In the genomic region with DNA sequence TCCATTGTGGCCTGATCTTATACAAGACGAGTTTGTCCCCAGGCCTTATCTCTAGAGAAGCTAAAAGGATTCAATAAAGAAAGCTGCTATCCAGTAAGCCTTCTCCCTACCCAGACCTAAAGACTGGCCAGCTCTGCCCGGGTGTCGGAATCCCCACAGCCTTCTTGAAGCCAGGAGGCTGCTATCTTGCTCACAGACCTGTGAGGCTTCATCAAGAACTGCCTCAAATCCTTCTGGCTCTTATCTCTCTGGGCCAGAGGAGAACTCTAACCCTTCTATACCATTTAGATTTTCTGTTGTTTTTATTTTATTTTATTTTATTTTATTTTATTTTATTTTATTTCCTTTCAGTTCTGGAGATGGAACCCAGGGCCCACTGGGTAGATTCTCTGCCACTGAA, we compare ENCODE assay signal across 23 mouse cellular contexts. TPM values are rescaled to one million over a fixed set of nuclear protein-coding genes. Genes with fewer than 3 reads are reported as not detected.
DNase-seq lines count a peak whose midpoint lies in the region; ATAC-seq lines count a peak whose summit lies in the region.
"Had no signal": no experiment of that assay in that cellular context is flagged by ENCODE, and none has a peak within 500 bp of the region (broad histone marks: within the 10 kb centered on the region; RNA-seq: fewer than 3 reads in every experiment).

No protein-coding gene starts in this region.

- no peak overlapping the region for H3K27ac ChIP-seq in midbrain, embryonic 11.5 days (ENCODE audit: low read depth, low read length)
- no peak overlapping the region for H3K27ac ChIP-seq in midbrain, embryonic 15.5 days
- peak overlapping the region; percentile 34; the same call in 1 of the 2 replicates for H3K27ac ChIP-seq in liver, embryonic 13.5 days
- peak overlapping the region; percentile 89; the same call in 1 of the 2 replicates for H3K27ac ChIP-seq in macrophage
- H3K27ac ChIP-seq: hindbrain, postnatal 0 days; intestine, embryonic 15.5 days; limb, embryonic 13.5 days had no signal

- 0 out of 2 replicates have a peak, but pooled peaks cover 3% of the 10 kb centered on the region for H3K4me1 ChIP-seq in midbrain, embryonic 11.5 days (ENCODE audit: control insufficient read depth, insufficient read depth, low read length)
- H3K4me1 ChIP-seq in midbrain, embryonic 15.5 days, result peaks cover 8% of the 10 kb centered on the region; the same call in 1 of the 2 replicates
- peaks cover 79% of the 10 kb centered on the region for H3K4me1 ChIP-seq in liver, embryonic 13.5 days (replicated peaks)

- ATAC-seq in midbrain, embryonic 11.5 days (ENCODE audit: low FRiP score), result no peak
- ATAC-seq in midbrain, embryonic 15.5 days (replicated peaks), result no peak
- peak; percentile 81 for ATAC-seq in liver, embryonic 13.5 days (ENCODE audit: low read depth)
- ATAC-seq: forebrain, postnatal 0 days; hindbrain, postnatal 0 days; intestine, embryonic 15.5 days had no signal

- peak; percentile 6 for DNase-seq in midbrain, embryonic 11.5 days (ENCODE audit: low spot score, missing footprints)
- DNase-seq in liver, embryonic 13.5 days, result peak; percentile 56
- no peak for DNase-seq in lung, postnatal 36 days
- DNase-seq in urinary bladder, adult 2 months (ENCODE audit: low spot score), result no peak
- DNase-seq in layer of hippocampus, adult 18-20 months (ENCODE audit: low spot score in 2 of 2), result no peak
- DNase-seq: adrenal gland, postnatal 14 days; cerebellum, adult 18-20 months; cerebellum, postnatal 10 days; forebrain, postnatal 0 days; gastrocnemius, postnatal 10 days; kidney, adult 2 months; kidney, postnatal 36 days; lung, adult 2 months; lung, postnatal 10 days; midbrain, embryonic 14.5 days had no signal

- H3K4me2 ChIP-seq in midbrain, embryonic 11.5 days, result no peak overlapping the region
- H3K4me2 ChIP-seq in midbrain, embryonic 15.5 days, result no peak overlapping the region
- H3K4me2 ChIP-seq in liver, embryonic 13.5 days, result 0 out of 2 replicates have a peak overlapping the region, but pooled peaks have one; percentile 3
- H3K4me2 ChIP-seq: heart, embryonic 15.5 days; intestine, embryonic 15.5 days; limb, embryonic 13.5 days had no signal

- no peaks in the 10 kb centered on the region for H3K36me3 ChIP-seq in midbrain, embryonic 11.5 days (ENCODE audit: control insufficient read depth, insufficient read depth, low read length)
- no peaks in the 10 kb centered on the region for H3K36me3 ChIP-seq in midbrain, embryonic 15.5 days (replicated peaks)
- H3K36me3 ChIP-seq in liver, embryonic 13.5 days, result no peaks in the 10 kb centered on the region
- no peaks in the 10 kb centered on the region for H3K36me3 ChIP-seq in macrophage (ENCODE audit: inconsistent target)
- H3K36me3 ChIP-seq: heart, embryonic 15.5 days; intestine, embryonic 15.5 days; limb, embryonic 13.5 days had no signal

- no peaks in the 10 kb centered on the region for H3K79me2 ChIP-seq in macrophage (ENCODE audit: inconsistent target)

- 66% methylated on average over 3 of the region's 3 CpGs for WGBS in midbrain, embryonic 11.5 days
- WGBS in midbrain, embryonic 15.5 days, result 71% methylated on average over 3 of the region's 3 CpGs
- WGBS in liver, embryonic 13.5 days (ENCODE audit: insufficient replicate concordance), result 16% methylated on average over 3 of the region's 3 CpGs
- 97% methylated on average over 3 of the region's 3 CpGs for WGBS in macrophage (ENCODE audit: missing documents)

- H3K9ac ChIP-seq in midbrain, embryonic 11.5 days (ENCODE audit: low read length), result no peak overlapping the region
- H3K9ac ChIP-seq in midbrain, embryonic 15.5 days, result no peak overlapping the region
- no peak overlapping the region for H3K9ac ChIP-seq in liver, embryonic 13.5 days
- H3K9ac ChIP-seq: forebrain, postnatal 0 days; heart, embryonic 15.5 days; intestine, embryonic 15.5 days; limb, embryonic 13.5 days had no signal

- no peak overlapping the region for H3K4me3 ChIP-seq in midbrain, embryonic 11.5 days (ENCODE audit: low read depth, low read length)
- no peak overlapping the region for H3K4me3 ChIP-seq in midbrain, embryonic 15.5 days
- no peak overlapping the region for H3K4me3 ChIP-seq in liver, embryonic 13.5 days (replicated peaks)
- no peak overlapping the region for H3K4me3 ChIP-seq in macrophage (ENCODE audit: inconsistent target)
- H3K4me3 ChIP-seq: erythroblast, embryonic 14.5 days; heart, embryonic 15.5 days; intestine, embryonic 15.5 days; limb, embryonic 13.5 days; megakaryocyte, embryonic 14.5 days had no signal

- H3K9me3 ChIP-seq in midbrain, embryonic 11.5 days (ENCODE audit: control insufficient read depth, low read length), result no peaks in the 10 kb centered on the region
- no peaks in the 10 kb centered on the region for H3K9me3 ChIP-seq in midbrain, embryonic 15.5 days
- no peaks in the 10 kb centered on the region for H3K9me3 ChIP-seq in liver, embryonic 13.5 days (replicated peaks)
- H3K9me3 ChIP-seq: heart, embryonic 15.5 days; intestine, embryonic 15.5 days; limb, embryonic 13.5 days; megakaryocyte, embryonic 14.5 days had no signal

- H3K27me3 ChIP-seq in midbrain, embryonic 11.5 days (ENCODE audit: control insufficient read depth, insufficient read depth, low read length), result no peaks in the 10 kb centered on the region
- no peaks in the 10 kb centered on the region for H3K27me3 ChIP-seq in midbrain, embryonic 15.5 days (replicated peaks)
- H3K27me3 ChIP-seq in liver, embryonic 13.5 days, result peaks cover 12% of the 10 kb centered on the region; the same call in 1 of the 2 replicates
- H3K27me3 ChIP-seq: heart, embryonic 15.5 days; intestine, embryonic 15.5 days had no signal

RNA-seq across cellular contexts. Expression of a gene that starts 9.8 kb away (rescaled TPM):
- 33.1 and 34.8 TPM in 2 replicates for polyA plus RNA-seq in midbrain, embryonic 11.5 days (2014; fragmentation: Nextera tagmentation; extraction: Ambion mirVana)
- polyA plus RNA-seq in midbrain, embryonic 15.5 days (2015; fragmentation: Nextera tagmentation; extraction: Ambion mirVana), result 92.5 and 94.2 TPM in 2 replicates
- 15.4 and 18.1 TPM in 2 replicates for polyA plus RNA-seq in liver, embryonic 13.5 days (2015; fragmentation: Nextera tagmentation; extraction: Ambion mirVana)
- total RNA-seq in macrophage (2018; cell fraction: chromatin; rRNA removed), result 10 to 100 TPM; 29.9 to 65.9 (median 45.2) TPM
- 100 to 1,000 TPM in 21 of 26 experiments, 10 to 100 TPM in 5; 91.2 to 131 (median 118) TPM for total RNA-seq in macrophage (2018; cell fraction: cytosol; rRNA removed)
- total RNA-seq in macrophage (2018; cell fraction: nucleus; rRNA removed), result 100 to 1,000 TPM in 3 of 26 experiments, 10 to 100 TPM in 23; 53.5 to 110 (median 76.6) TPM
- polyA plus RNA-seq in macrophage (2018), result 53.8 to 84.8 TPM (median 83.9 TPM) in 3 replicates
- polyA plus RNA-seq in urinary bladder, adult 2 months (2012; rRNA removed), result 32.1 and 34.3 TPM in 2 replicates
- total RNA-seq in layer of hippocampus, adult 18-20 months (2021), result 10 to 100 TPM; 50.9 to 53.1 TPM

RNA-seq across cellular contexts. Expression of a gene that starts 52.0 kb away (rescaled TPM):
- 49.9 and 53.8 TPM in 2 replicates for polyA plus RNA-seq in midbrain, embryonic 11.5 days (2014; fragmentation: Nextera tagmentation; extraction: Ambion mirVana)
- 53.4 and 54.7 TPM in 2 replicates for polyA plus RNA-seq in midbrain, embryonic 15.5 days (2015; fragmentation: Nextera tagmentation; extraction: Ambion mirVana)
- 18.0 and 19.1 TPM in 2 replicates for polyA plus RNA-seq in liver, embryonic 13.5 days (2015; fragmentation: Nextera tagmentation; extraction: Ambion mirVana)
- total RNA-seq in macrophage (2018; cell fraction: chromatin; rRNA removed), result 100 to 1,000 TPM; 157 to 461 (median 270) TPM
- total RNA-seq in macrophage (2018; cell fraction: cytosol; rRNA removed), result 100 to 1,000 TPM in 4 of 26 experiments, 10 to 100 TPM in 22; 61.9 to 145 (median 84.6) TPM
- total RNA-seq in macrophage (2018; cell fraction: nucleus; rRNA removed), result 100 to 1,000 TPM; 208 to 496 (median 273) TPM
- polyA plus RNA-seq in macrophage (2018), result 64.7 to 104 TPM (median 89.0 TPM) in 3 replicates
- polyA plus RNA-seq in urinary bladder, adult 2 months (2012; rRNA removed), result 30.8 and 33.2 TPM in 2 replicates
- total RNA-seq in layer of hippocampus, adult 18-20 months (2021), result 10 to 100 TPM; 40.9 to 44.4 TPM

Comparison
In these comparisons a context has a peak if more than half of its experiments do, and no peak if none do; other contexts are left out.
1. DNase-seq: peak in midbrain, embryonic 11.5 days (single experiment) and liver, embryonic 13.5 days (single experiment); none in lung, postnatal 36 days (single experiment), urinary bladder, adult 2 months (single experiment) and layer of hippocampus, adult 18-20 months (0 of 2).
2. H3K27ac ChIP-seq: peak in liver, embryonic 13.5 days (single experiment) and macrophage (single experiment); none in midbrain, embryonic 11.5 days (single experiment) and midbrain, embryonic 15.5 days (single experiment).